Mouse (Mus musculus): ENCODE results near the gene Mtg1. TPM values are rescaled to one million over a fixed set of nuclear protein-coding genes. Genes with fewer than 3 reads are reported as not detected.
A peak's percentile ranks its signal among the peaks of the same experiment; 100 is the strongest.

The Mtg1 gene
- polyA plus RNA-seq, 1 experiment from 2014 or later = 36.5 TPM

DNA sequence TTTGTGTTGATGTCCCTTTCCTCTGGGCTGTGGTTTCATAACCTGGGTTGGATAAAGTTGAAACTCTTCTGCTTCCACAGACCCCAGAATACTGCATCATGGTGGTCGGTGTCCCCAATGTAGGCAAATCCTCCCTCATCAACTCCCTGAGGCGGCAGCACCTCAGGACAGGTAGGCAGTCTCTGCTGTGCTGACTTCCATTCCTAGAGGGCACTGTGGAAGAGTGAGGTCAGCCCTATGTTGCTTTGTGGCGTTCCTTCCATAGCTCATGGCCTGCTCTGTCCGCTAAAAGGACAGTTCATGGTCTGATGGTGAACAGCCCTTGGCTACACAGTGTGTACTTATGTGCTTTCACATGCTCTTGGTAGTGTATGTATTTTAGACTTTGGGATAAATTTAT, 7.2 kb downstream of the Mtg1 start:
- WGBS = 80% methylated on average over 4 of the region's 4 CpGs
- no peak for ATAC-seq
- H3K4me1 ChIP-seq (replicated peaks; ENCODE audit: control insufficient read depth, insufficient read depth, low read length) = peaks cover 4% of the 10 kb centered on the region; the same call in 1 of the 2 replicates
- H3K9ac ChIP-seq (replicated peaks; ENCODE audit: low read depth, low read length) = no peak overlapping the region
- no peaks in the 10 kb centered on the region for H3K27me3 ChIP-seq (replicated peaks; ENCODE audit: control insufficient read depth, insufficient read depth, low read length)
- no peak overlapping the region for H3K4me3 ChIP-seq (replicated peaks; ENCODE audit: low read length)
- H3K9me3 ChIP-seq (ENCODE audit: control insufficient read depth, low read length) = no peaks in the 10 kb centered on the region
- H3K27ac ChIP-seq (ENCODE audit: low read length) = no peak overlapping the region
- H3K36me3 ChIP-seq (ENCODE audit: control insufficient read depth, insufficient read depth) = no peaks in the 10 kb centered on the region
- H3K4me2 ChIP-seq (ENCODE audit: low read length) = no peak overlapping the region

DNA sequence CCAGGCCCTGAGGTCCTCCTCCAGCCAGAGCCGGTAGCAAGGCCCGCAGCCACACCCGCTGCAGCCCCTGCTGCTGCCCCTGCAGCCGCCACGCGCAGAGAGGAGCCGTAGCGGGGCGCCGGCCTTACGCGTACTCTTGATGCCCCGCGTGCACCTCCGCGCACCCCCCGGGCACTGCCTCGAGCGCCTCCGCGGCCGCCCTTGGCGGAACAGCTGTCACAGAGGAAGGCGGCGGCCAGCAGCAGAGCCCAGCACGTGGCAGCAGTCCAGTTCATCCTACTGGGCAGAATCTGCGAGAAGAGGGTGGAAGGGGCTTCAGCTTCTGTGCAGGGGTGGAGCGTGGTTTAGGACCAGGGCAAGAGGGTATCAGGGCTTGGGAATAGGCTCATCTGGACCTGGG, 16.0 kb downstream of the Mtg1 start:
- no peak overlapping the region for H3K27ac ChIP-seq (ENCODE audit: low read length)
- H3K4me2 ChIP-seq (ENCODE audit: low read length) = peak overlapping the region; percentile 67
- no peaks in the 10 kb centered on the region for H3K9me3 ChIP-seq (ENCODE audit: control insufficient read depth, low read length)
- H3K36me3 ChIP-seq (ENCODE audit: control insufficient read depth, insufficient read depth) = no peaks in the 10 kb centered on the region
- ATAC-seq = peak; percentile 32
- peak overlapping the region; percentile 50 for H3K4me3 ChIP-seq (replicated peaks; ENCODE audit: low read length)
- H3K27me3 ChIP-seq (replicated peaks; ENCODE audit: control insufficient read depth, insufficient read depth, low read length) = no peaks in the 10 kb centered on the region
- H3K9ac ChIP-seq (replicated peaks; ENCODE audit: low read depth, low read length) = peak overlapping the region; percentile 70
- WGBS = 6% methylated on average over 28 of the region's 28 CpGs
- H3K4me1 ChIP-seq (replicated peaks; ENCODE audit: control insufficient read depth, insufficient read depth, low read length) = peaks cover 14% of the 10 kb centered on the region

DNA sequence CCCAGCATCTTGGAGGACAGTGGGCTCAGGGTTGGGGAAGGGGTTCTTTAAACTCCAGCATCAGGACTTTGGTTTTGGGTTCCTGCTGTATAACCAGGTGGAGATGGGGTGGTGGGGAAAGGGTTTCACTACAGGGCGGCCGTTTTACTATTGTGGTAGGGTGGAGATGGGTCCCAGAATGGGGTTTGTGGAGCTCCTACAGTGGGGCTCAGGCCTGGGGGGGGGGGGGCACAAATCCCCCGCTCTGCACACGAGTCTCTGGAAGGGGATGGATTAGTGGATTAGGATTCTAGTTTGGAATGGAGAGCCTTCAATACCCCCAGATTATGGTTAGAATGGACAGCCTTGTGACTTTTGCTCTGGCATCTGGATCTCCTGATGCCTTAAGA, 16.5 kb downstream of the Mtg1 start:
- H3K36me3 ChIP-seq (ENCODE audit: control insufficient read depth, insufficient read depth) = no peaks in the 10 kb centered on the region
- H3K4me1 ChIP-seq (replicated peaks; ENCODE audit: control insufficient read depth, insufficient read depth, low read length) = peaks cover 14% of the 10 kb centered on the region
- peak; percentile 19; the same call in 1 of the 2 replicates for ATAC-seq
- no peaks in the 10 kb centered on the region for H3K27me3 ChIP-seq (replicated peaks; ENCODE audit: control insufficient read depth, insufficient read depth, low read length)
- no peak overlapping the region for H3K27ac ChIP-seq (ENCODE audit: low read length)
- H3K9me3 ChIP-seq (ENCODE audit: control insufficient read depth, low read length) = no peaks in the 10 kb centered on the region
- peak overlapping the region; percentile 70 for H3K9ac ChIP-seq (replicated peaks; ENCODE audit: low read depth, low read length)
- 17% methylated on average over 4 of the region's 4 CpGs for WGBS
- peak overlapping the region; percentile 67 for H3K4me2 ChIP-seq (ENCODE audit: low read length)
- H3K4me3 ChIP-seq (replicated peaks; ENCODE audit: low read length) = peak overlapping the region; percentile 50

DNA sequence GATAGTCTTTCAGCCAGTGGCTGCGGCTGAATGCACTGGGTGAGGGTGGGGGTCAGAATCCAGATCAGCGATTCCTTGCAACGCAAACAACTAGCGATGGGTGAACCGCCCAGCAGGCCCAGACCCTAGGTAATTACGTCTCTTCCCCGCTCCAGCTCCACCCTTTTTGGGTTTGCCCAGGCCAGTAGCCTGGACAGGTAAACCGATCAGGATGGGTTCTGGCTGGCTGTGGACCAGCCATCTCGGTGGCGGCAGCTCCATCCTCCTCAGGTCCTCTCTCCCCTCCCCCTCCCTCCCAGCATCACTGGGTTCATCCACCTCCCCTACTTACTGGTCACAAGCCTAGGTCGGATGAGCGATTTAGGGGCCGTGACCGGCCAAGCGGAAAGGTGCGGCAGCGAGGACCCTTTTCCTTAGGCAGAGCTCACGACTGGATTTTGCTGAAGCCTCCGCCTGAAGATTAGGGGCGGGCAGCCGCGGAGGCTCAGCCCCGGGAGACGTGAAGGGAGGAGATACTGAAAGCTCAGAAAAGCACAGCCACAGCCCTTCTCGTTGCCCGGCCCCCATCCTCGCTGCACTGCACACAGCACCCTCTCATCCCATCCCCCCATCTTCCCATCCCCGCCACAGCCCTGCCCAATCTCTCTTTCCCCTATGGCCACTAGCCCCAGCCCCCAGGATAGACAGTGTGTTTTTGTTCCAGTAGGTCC, 17.0 kb downstream of the Mtg1 start, which contains the start of gene Sprn:
TSS of gene Sprn (minus strand) at position 660 of the 710 bp plus-strand sequence.
- Histone ChIP-seq H3K4me2 (ENCODE audit: low read length) (peak within 1 kb of the TSS; percentile 67), H3K9me3 (ENCODE audit: control insufficient read depth, low read length) (no peaks in the 10 kb centered on the region), H3K4me3 (replicated peaks; ENCODE audit: low read length) (peak within 1 kb of the TSS; percentile 50), H3K27me3 (replicated peaks; ENCODE audit: control insufficient read depth, insufficient read depth, low read length) (no peaks in the 10 kb centered on the region), H3K9ac (replicated peaks; ENCODE audit: low read depth, low read length) (peak within 1 kb of the TSS; percentile 70), H3K4me1 (replicated peaks; ENCODE audit: control insufficient read depth, insufficient read depth, low read length) (peaks cover 14% of the 10 kb centered on the region), H3K27ac (ENCODE audit: low read length) (peak within 1 kb of the TSS; percentile 42; the same call in 1 of the 2 replicates), H3K36me3 (ENCODE audit: control insufficient read depth, insufficient read depth) (no peaks in the 10 kb centered on the region)
- ATAC-seq = peak; percentile 89
- WGBS = 2% methylated on average over 28 of the region's 28 CpGs

DNA sequence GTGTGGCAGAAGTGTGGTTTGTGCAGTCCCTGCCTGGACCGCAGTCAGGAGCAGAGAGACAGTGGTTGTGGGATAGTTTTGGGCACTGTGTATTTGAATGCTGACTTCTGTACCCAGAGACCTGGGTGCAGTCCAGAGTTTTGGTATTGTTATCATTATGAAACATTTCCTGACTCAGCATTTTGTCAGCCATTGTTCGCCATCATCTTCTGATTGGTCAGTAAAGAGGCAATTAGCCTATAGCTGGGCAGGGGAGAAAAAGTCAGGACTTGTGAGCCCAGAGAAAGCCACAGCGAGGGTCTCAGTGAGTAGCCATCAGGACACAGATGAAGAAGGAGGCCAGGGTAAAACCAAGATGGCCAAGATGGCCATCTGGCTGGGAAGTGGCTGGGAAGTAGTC, 23.0 kb downstream of the Mtg1 start:
- no peak for ATAC-seq
- Histone ChIP-seq H3K4me2 (ENCODE audit: low read length) (no peak overlapping the region), H3K9ac (replicated peaks; ENCODE audit: low read depth, low read length) (no peak overlapping the region), H3K27me3 (replicated peaks; ENCODE audit: control insufficient read depth, insufficient read depth, low read length) (no peaks in the 10 kb centered on the region), H3K4me3 (replicated peaks; ENCODE audit: low read length) (no peak overlapping the region), H3K9me3 (ENCODE audit: control insufficient read depth, low read length) (no peaks in the 10 kb centered on the region), H3K27ac (ENCODE audit: low read length) (no peak overlapping the region), H3K36me3 (ENCODE audit: control insufficient read depth, insufficient read depth) (no peaks in the 10 kb centered on the region), H3K4me1 (replicated peaks; ENCODE audit: control insufficient read depth, insufficient read depth, low read length) (no peaks in the 10 kb centered on the region)
- 78% methylated on average over 3 of the region's 3 CpGs for WGBS

DNA sequence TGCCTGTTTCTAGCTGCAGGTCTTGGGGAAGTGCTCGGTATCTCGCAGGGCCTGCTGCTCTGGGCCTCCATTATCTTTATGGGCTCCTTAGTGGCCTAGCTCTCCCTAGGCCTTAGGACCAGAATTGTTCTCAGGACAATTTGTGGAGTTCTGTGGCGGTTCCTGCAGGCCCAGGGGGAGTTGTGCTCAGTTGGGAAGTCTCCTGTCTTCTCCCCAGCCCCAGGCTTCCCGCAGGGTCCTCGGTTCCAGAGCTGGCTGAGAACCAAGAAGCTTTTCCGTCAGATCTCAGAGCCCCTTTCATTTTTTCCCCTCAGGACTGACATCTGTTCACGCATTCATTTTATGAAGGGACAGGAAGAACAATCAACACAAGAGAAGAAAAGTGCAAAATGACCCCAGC, 27.3 kb downstream of the Mtg1 start, which contains the start of gene Olfr522:
TSS of gene Olfr522 (minus strand) at position 101 of the 400 bp plus-strand sequence.
- Histone ChIP-seq H3K4me2 (ENCODE audit: low read length) (no peak within 1 kb of the TSS), H3K27me3 (replicated peaks; ENCODE audit: control insufficient read depth, insufficient read depth, low read length) (no peaks in the 10 kb centered on the region), H3K9me3 (ENCODE audit: control insufficient read depth, low read length) (no peaks in the 10 kb centered on the region), H3K27ac (ENCODE audit: low read length) (no peak within 1 kb of the TSS), H3K4me3 (replicated peaks; ENCODE audit: low read length) (no peak within 1 kb of the TSS), H3K4me1 (replicated peaks; ENCODE audit: control insufficient read depth, insufficient read depth, low read length) (no peaks in the 10 kb centered on the region), H3K9ac (replicated peaks; ENCODE audit: low read depth, low read length) (no peak within 1 kb of the TSS), H3K36me3 (ENCODE audit: control insufficient read depth, insufficient read depth) (no peaks in the 10 kb centered on the region)
- WGBS = 67% methylated on average over 7 of the region's 7 CpGs
- no peak for ATAC-seq

DNA sequence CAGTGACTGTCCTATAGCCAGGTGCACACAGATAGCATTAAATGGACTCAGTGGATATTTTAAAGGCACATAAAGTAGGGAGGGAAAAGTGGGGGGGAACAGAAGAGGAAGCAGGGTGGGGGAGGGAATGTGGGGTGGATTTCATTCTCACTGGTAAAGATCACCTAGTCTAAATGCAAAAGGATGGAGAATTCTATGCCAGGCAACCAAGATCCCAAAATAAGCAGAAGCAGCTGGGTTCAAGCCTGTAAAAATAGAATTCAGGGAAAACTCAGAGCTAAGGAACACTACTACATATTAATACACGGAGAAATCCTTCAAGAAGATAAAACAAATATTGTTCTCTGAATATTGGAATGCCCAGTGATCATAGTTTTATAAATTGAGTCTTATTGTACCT, 30.6 kb downstream of the Mtg1 start:
- Histone ChIP-seq H3K4me2 (ENCODE audit: low read length) (no peak overlapping the region), H3K27me3 (replicated peaks; ENCODE audit: control insufficient read depth, insufficient read depth, low read length) (no peaks in the 10 kb centered on the region), H3K27ac (ENCODE audit: low read length) (no peak overlapping the region), H3K36me3 (ENCODE audit: control insufficient read depth, insufficient read depth) (no peaks in the 10 kb centered on the region), H3K9ac (replicated peaks; ENCODE audit: low read depth, low read length) (no peak overlapping the region), H3K4me1 (replicated peaks; ENCODE audit: control insufficient read depth, insufficient read depth, low read length) (no peaks in the 10 kb centered on the region), H3K9me3 (ENCODE audit: control insufficient read depth, low read length) (0 out of 2 replicates have a peak, but pooled peaks cover 3% of the 10 kb centered on the region), H3K4me3 (replicated peaks; ENCODE audit: low read length) (no peak overlapping the region)
- ATAC-seq = no peak
- 50% methylated on average over 1 of the region's 1 CpGs for WGBS

DNA sequence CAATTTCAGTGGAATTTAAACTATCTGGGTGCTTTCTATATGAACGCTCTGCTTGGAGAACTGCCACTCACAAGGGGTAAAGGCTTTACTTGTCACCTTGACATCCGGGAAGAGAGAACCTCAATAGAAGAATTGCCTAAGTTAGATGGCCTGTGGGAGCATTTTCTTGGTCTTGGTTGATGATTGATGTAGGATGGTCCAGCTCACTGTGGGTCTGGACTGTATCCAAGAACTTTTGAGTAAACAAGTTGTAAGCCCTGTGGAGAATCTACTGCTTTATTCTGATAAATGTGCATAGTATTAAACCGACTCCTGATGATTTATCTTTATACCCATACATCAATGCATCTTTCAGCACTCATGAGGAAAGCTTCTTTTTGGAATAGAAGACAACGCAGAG, 32.0 kb downstream of the Mtg1 start:
- ATAC-seq = no peak
- no peaks in the 10 kb centered on the region for H3K36me3 ChIP-seq (ENCODE audit: control insufficient read depth, insufficient read depth)
- 91% methylated on average over 4 of the region's 4 CpGs for WGBS
- 0 out of 2 replicates have a peak, but pooled peaks cover 3% of the 10 kb centered on the region for H3K9me3 ChIP-seq (ENCODE audit: control insufficient read depth, low read length)
- no peak overlapping the region for H3K4me2 ChIP-seq (ENCODE audit: low read length)
- H3K9ac ChIP-seq (replicated peaks; ENCODE audit: low read depth, low read length) = no peak overlapping the region
- H3K4me1 ChIP-seq (replicated peaks; ENCODE audit: control insufficient read depth, insufficient read depth, low read length) = no peaks in the 10 kb centered on the region
- no peak overlapping the region for H3K4me3 ChIP-seq (replicated peaks; ENCODE audit: low read length)
- H3K27me3 ChIP-seq (replicated peaks; ENCODE audit: control insufficient read depth, insufficient read depth, low read length) = no peaks in the 10 kb centered on the region
- H3K27ac ChIP-seq (ENCODE audit: low read length) = no peak overlapping the region

DNA sequence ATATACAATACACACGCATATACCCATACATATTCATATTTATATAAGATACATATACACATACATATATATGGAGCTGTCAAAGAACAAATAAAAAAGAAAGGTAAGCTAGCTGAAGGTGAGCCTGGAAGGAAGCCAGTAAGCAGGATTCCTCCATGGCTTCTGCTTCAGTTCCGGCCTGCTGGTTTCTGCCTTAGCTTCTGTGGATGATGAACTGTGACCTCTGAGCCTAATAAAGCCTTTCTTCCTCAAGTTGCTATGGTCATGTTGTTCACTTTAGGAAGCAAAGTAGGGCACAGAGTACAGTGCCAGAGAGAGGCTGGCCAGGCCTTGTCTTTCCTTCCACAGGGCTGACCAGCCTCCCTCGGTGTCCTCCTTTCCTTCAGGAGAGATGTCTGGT, 33.5 kb downstream of the Mtg1 start:
- no peak for ATAC-seq
- WGBS = 95% methylated on average over 3 of the region's 3 CpGs
- Histone ChIP-seq H3K27ac (ENCODE audit: low read length) (no peak overlapping the region), H3K4me3 (replicated peaks; ENCODE audit: low read length) (no peak overlapping the region), H3K27me3 (replicated peaks; ENCODE audit: control insufficient read depth, insufficient read depth, low read length) (no peaks in the 10 kb centered on the region), H3K4me1 (replicated peaks; ENCODE audit: control insufficient read depth, insufficient read depth, low read length) (no peaks in the 10 kb centered on the region), H3K36me3 (ENCODE audit: control insufficient read depth, insufficient read depth) (no peaks in the 10 kb centered on the region), H3K9ac (replicated peaks; ENCODE audit: low read depth, low read length) (no peak overlapping the region), H3K4me2 (ENCODE audit: low read length) (no peak overlapping the region), H3K9me3 (ENCODE audit: control insufficient read depth, low read length) (0 out of 2 replicates have a peak, but pooled peaks cover 3% of the 10 kb centered on the region)

Measured in forebrain, embryonic 16.5 days (tissue).